Mouse (Mus musculus) layer of hippocampus, adult 9-10 months (tissue): ENCODE results near the gene Zbtb17.
A peak's percentile ranks its signal among the peaks of the same experiment; 100 is the strongest.

Experiments used
- DNase-seq: peaks from one replicate; pipeline ENCODE4 v3.0.0; 2022; ENCODE audit warnings: low spot score

Gene Zbtb17

GRCm38 (mm10) chr4:141502723-141503122 is 58.3 kb downstream of the Zbtb17 start:
- no peak for DNase-seq

GRCm38 (mm10) chr4:141504471-141504870 is 60.0 kb downstream of the Zbtb17 start:
- DNase-seq = no peak

DNA sequence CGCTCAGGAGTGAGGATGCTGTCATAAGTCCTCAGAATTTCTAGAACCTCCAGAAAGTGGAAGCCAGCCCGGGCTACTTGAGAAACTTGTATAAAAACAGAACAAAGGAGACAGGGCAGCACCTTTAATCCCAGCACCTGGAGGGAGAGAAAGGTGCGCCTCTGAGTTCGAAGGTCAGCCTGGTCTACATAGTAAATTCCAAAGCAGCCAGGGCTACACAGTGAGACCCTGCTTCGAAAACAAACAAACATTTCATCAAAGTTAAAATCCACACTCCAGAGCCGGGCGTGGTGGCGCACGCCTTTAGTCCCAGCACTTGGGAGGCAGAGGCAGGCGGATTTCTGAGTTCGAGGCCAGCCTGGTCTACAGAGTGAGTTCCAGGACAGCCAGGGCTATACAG is 61.4 kb downstream of the Zbtb17 start:
- DNase-seq = no peak

DNA sequence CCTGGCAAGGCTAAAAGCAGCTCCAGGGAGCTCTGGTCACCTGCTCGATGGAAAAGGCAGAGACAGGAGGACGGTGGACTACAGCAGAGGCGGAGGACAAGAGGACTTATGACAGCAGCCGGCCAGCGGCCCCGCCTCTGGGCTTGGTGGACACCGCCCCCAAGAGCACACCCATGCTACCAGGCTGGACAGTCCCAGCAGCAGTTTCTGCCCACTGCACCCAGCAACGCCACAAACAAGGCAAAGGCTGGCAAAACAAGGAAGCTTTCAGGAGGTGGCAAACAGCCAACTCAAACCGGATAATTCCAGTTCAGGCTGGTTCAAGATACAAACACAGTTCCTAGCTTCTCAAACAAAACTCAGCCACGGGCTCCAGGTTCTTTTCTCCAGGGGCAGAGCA is 61.9 kb downstream of the Zbtb17 start:
- DNase-seq = peak; percentile 65

DNA sequence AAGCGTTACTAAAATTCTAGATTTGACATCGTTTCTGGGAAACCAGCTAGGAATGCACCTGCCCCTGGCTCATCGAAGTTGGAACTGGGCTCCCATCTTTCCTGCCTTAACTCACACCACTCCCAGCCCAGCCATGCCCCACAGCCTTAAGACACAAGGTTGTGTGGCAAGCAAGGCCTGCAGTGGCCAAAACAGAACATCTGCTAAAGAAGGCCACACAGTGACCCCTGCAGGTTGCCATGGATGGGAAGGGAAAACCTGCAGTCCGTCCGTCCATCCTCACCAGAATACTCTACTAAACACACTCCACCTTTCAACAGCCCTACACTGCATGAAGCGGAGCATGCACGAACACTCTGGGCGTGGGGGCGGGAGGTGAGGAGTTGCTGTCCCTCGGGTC is 62.4 kb downstream of the Zbtb17 start:
- no peak for DNase-seq

DNA sequence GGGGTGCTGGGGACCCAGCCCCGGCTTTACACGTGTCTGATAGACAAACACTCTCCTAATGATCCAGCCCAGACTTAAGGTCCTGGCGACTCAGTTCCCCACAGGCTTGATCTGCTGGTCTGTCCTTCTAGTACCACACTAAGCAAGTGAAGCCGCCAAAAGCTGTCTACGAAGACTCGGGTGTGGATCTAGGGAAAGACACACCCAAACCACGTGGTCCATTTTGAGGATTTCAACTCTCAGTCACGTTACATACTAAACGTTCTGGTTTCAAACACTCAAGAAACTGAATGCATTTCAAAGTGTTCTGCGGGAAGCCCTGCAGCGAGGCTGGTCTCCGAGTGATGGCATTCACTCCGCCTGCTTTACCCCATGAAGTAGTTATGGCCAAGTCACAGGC is 66.0 kb downstream of the Zbtb17 start:
- no peak for DNase-seq

GRCm38 (mm10) chr4:141512145-141512544 is 67.7 kb downstream of the Zbtb17 start:
- no peak for DNase-seq

- no peak for DNase-seq
These were observed 69.8 kb downstream of the Zbtb17 start for GRCm38 (mm10) chr4:141514179-141514641.
